Mouse (Mus musculus) neutrophil, adult 5-6 weeks (primary cell): ENCODE results near the gene Rasgrf2. TPM values are rescaled to one million over a fixed set of nuclear protein-coding genes. Genes with fewer than 3 reads are reported as not detected.

Source experiments
- total RNA-seq: library from RNA; stranded (forward); fragments of 200-1000 nt; gene quantifications from 2 replicates; pipeline ENCODE4 v1.2.3, GENCODE M21; 2017

The Rasgrf2 gene
- total RNA-seq, 1 experiment from 2014 or later: 2.8 TPM

Other genes starting within 250 kb of the Rasgrf2 start
- not detected in 2 replicates for gene Gm20379, start 174.3 kb upstream of the Rasgrf2 start, total RNA-seq
- gene Dhfr, start 223.1 kb upstream of the Rasgrf2 start, total RNA-seq: 1.1 and 2.2 TPM in 2 replicates
- 48.5 and 53.7 TPM in 2 replicates for gene Msh3, start 223.3 kb upstream of the Rasgrf2 start, total RNA-seq